Mouse (Mus musculus): ENCODE results near the gene Klc2. TPM values are rescaled to one million over a fixed set of nuclear protein-coding genes. Genes with fewer than 3 reads are reported as not detected.

Klc2 gene
- 18.9 and 19.8 TPM in 2 replicates for polyA plus RNA-seq (2014; fragmentation: Nextera tagmentation; extraction: Ambion mirVana)

GRCm38 (mm10) chr19:5118384-5118698 lies at the start of gene Klc2:
Klc2 (minus strand) TSS chr19:5118560.
- under 1% methylated on average over 18 of the region's 18 CpGs for WGBS
- Histone ChIP-seq H3K36me3 (replicated peaks; ENCODE audit: control insufficient read depth, insufficient read depth, low read depth, low read length) (peaks cover 2% of the 10 kb centered on the region; the same call in 1 of the 2 replicates), H3K9me3 (replicated peaks; ENCODE audit: control insufficient read depth, low read length) (no peaks in the 10 kb centered on the region), H3K27me3 (ENCODE audit: control insufficient read depth, insufficient read depth, low read length) (no peaks in the 10 kb centered on the region), H3K27ac (replicated peaks; ENCODE audit: low read depth, low read length) (peak within 1 kb of the TSS; percentile 72), H3K4me1 (ENCODE audit: control insufficient read depth, insufficient read depth, low read length) (no peaks in the 10 kb centered on the region), H3K9ac (replicated peaks; ENCODE audit: low read length) (peak within 1 kb of the TSS; percentile 80), H3K4me2 (ENCODE audit: low read depth, low read length) (peak within 1 kb of the TSS; percentile 89), H3K4me3 (ENCODE audit: low read depth, low read length) (peak within 1 kb of the TSS; percentile 74)
- DNase-seq (ENCODE audit: low spot score) (no peak), ATAC-seq (replicated peaks; ENCODE audit: insufficient number of reproducible peaks, low FRiP score, low TSS enrichment, low read depth) (peak; percentile 88)

GRCm38 (mm10) chr19:5167477-5167876 lies 49.1 kb upstream of the Klc2 start:
- ATAC-seq (replicated peaks; ENCODE audit: insufficient number of reproducible peaks, low FRiP score, low TSS enrichment, low read depth): no peak
- no peaks in the 10 kb centered on the region for H3K4me1 ChIP-seq (ENCODE audit: control insufficient read depth, insufficient read depth, low read length)
- no peak overlapping the region for H3K9ac ChIP-seq (replicated peaks; ENCODE audit: low read length)
- H3K27me3 ChIP-seq (ENCODE audit: control insufficient read depth, insufficient read depth, low read length): no peaks in the 10 kb centered on the region
- H3K4me3 ChIP-seq (ENCODE audit: low read depth, low read length): no peak overlapping the region
- WGBS: 90% methylated on average over 4 of the region's 4 CpGs
- no peak overlapping the region for H3K4me2 ChIP-seq (ENCODE audit: low read depth, low read length)
- no peak overlapping the region for H3K27ac ChIP-seq (replicated peaks; ENCODE audit: low read depth, low read length)
- DNase-seq (ENCODE audit: low spot score): no peak
- H3K9me3 ChIP-seq (replicated peaks; ENCODE audit: control insufficient read depth, low read length): no peaks in the 10 kb centered on the region
- H3K36me3 ChIP-seq (replicated peaks; ENCODE audit: control insufficient read depth, insufficient read depth, low read depth, low read length): no peaks in the 10 kb centered on the region

DNA sequence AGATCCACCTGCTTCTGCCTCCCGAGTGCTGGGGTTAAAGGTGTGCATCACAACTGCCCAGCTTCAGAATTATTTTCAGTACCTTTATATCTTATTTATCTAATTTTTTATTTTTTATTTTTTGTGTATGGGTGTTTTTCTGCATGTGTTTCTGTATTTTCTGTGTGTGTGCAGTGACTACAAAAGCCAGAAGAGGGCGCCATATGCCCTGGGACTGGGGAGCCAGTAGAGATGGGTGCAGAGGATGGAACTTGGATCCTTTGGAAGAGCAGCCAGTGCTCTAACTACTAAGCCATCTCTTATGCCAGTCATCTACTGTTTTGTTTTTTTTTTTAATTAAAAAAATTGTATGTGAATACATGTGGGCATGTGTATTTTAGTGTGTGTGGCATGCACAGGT lies 46.0 kb upstream of the Klc2 start:
- WGBS: 58% methylated on average over 2 of the region's 2 CpGs
- DNase-seq (ENCODE audit: low spot score): peak; percentile 22
- Histone ChIP-seq H3K27ac (replicated peaks; ENCODE audit: low read depth, low read length) (no peak overlapping the region), H3K4me3 (ENCODE audit: low read depth, low read length) (no peak overlapping the region), H3K27me3 (ENCODE audit: control insufficient read depth, insufficient read depth, low read length) (no peaks in the 10 kb centered on the region), H3K9ac (replicated peaks; ENCODE audit: low read length) (no peak overlapping the region), H3K9me3 (replicated peaks; ENCODE audit: control insufficient read depth, low read length) (no peaks in the 10 kb centered on the region), H3K4me2 (ENCODE audit: low read depth, low read length) (no peak overlapping the region), H3K36me3 (replicated peaks; ENCODE audit: control insufficient read depth, insufficient read depth, low read depth, low read length) (no peaks in the 10 kb centered on the region), H3K4me1 (ENCODE audit: control insufficient read depth, insufficient read depth, low read length) (no peaks in the 10 kb centered on the region)
- no peak for ATAC-seq (replicated peaks; ENCODE audit: insufficient number of reproducible peaks, low FRiP score, low TSS enrichment, low read depth)

- WGBS: 92% methylated on average over 3 of the region's 3 CpGs
- Histone ChIP-seq H3K9me3 (replicated peaks; ENCODE audit: control insufficient read depth, low read length) (no peaks in the 10 kb centered on the region), H3K4me1 (ENCODE audit: control insufficient read depth, insufficient read depth, low read length) (no peaks in the 10 kb centered on the region), H3K4me3 (ENCODE audit: low read depth, low read length) (no peak overlapping the region), H3K36me3 (replicated peaks; ENCODE audit: control insufficient read depth, insufficient read depth, low read depth, low read length) (no peaks in the 10 kb centered on the region), H3K27me3 (ENCODE audit: control insufficient read depth, insufficient read depth, low read length) (no peaks in the 10 kb centered on the region), H3K27ac (replicated peaks; ENCODE audit: low read depth, low read length) (no peak overlapping the region), H3K9ac (replicated peaks; ENCODE audit: low read length) (no peak overlapping the region), H3K4me2 (ENCODE audit: low read depth, low read length) (no peak overlapping the region)
- DNase-seq (ENCODE audit: low spot score) (no peak), ATAC-seq (replicated peaks; ENCODE audit: insufficient number of reproducible peaks, low FRiP score, low TSS enrichment, low read depth) (no peak)
Observed at GRCm38 (mm10) chr19:5161913-5162312, 43.6 kb upstream of the Klc2 start.

GRCm38 (mm10) chr19:5152261-5152660 lies 33.9 kb upstream of the Klc2 start:
- Histone ChIP-seq H3K9ac (replicated peaks; ENCODE audit: low read length) (no peak overlapping the region), H3K36me3 (replicated peaks; ENCODE audit: control insufficient read depth, insufficient read depth, low read depth, low read length) (no peaks in the 10 kb centered on the region; the same call in 1 of the 2 replicates), H3K4me2 (ENCODE audit: low read depth, low read length) (no peak overlapping the region), H3K27me3 (ENCODE audit: control insufficient read depth, insufficient read depth, low read length) (no peaks in the 10 kb centered on the region), H3K27ac (replicated peaks; ENCODE audit: low read depth, low read length) (no peak overlapping the region), H3K4me1 (ENCODE audit: control insufficient read depth, insufficient read depth, low read length) (no peaks in the 10 kb centered on the region), H3K9me3 (replicated peaks; ENCODE audit: control insufficient read depth, low read length) (no peaks in the 10 kb centered on the region), H3K4me3 (ENCODE audit: low read depth, low read length) (no peak overlapping the region)
- 90% methylated on average over 6 of the region's 6 CpGs for WGBS
- no peak for DNase-seq (ENCODE audit: low spot score)
- no peak for ATAC-seq (replicated peaks; ENCODE audit: insufficient number of reproducible peaks, low FRiP score, low TSS enrichment, low read depth)

GRCm38 (mm10) chr19:5151741-5152140 lies 33.4 kb upstream of the Klc2 start:
- Histone ChIP-seq H3K9me3 (replicated peaks; ENCODE audit: control insufficient read depth, low read length) (no peaks in the 10 kb centered on the region), H3K27me3 (ENCODE audit: control insufficient read depth, insufficient read depth, low read length) (no peaks in the 10 kb centered on the region), H3K36me3 (replicated peaks; ENCODE audit: control insufficient read depth, insufficient read depth, low read depth, low read length) (no peaks in the 10 kb centered on the region; the same call in 1 of the 2 replicates), H3K4me3 (ENCODE audit: low read depth, low read length) (no peak overlapping the region), H3K4me2 (ENCODE audit: low read depth, low read length) (no peak overlapping the region), H3K4me1 (ENCODE audit: control insufficient read depth, insufficient read depth, low read length) (no peaks in the 10 kb centered on the region), H3K27ac (replicated peaks; ENCODE audit: low read depth, low read length) (no peak overlapping the region), H3K9ac (replicated peaks; ENCODE audit: low read length) (no peak overlapping the region)
- no peak for ATAC-seq (replicated peaks; ENCODE audit: insufficient number of reproducible peaks, low FRiP score, low TSS enrichment, low read depth)
- WGBS: 79% methylated on average over 5 of the region's 5 CpGs
- no peak for DNase-seq (ENCODE audit: low spot score)

- DNase-seq (ENCODE audit: low spot score): peak; percentile 76
- no peak overlapping the region for H3K9ac ChIP-seq (replicated peaks; ENCODE audit: low read length)
- H3K36me3 ChIP-seq (replicated peaks; ENCODE audit: control insufficient read depth, insufficient read depth, low read depth, low read length): no peaks in the 10 kb centered on the region; the same call in 1 of the 2 replicates
- ATAC-seq (replicated peaks; ENCODE audit: insufficient number of reproducible peaks, low FRiP score, low TSS enrichment, low read depth): no peak
- H3K27ac ChIP-seq (replicated peaks; ENCODE audit: low read depth, low read length): no peak overlapping the region
- no peak overlapping the region for H3K4me2 ChIP-seq (ENCODE audit: low read depth, low read length)
- H3K9me3 ChIP-seq (replicated peaks; ENCODE audit: control insufficient read depth, low read length): no peaks in the 10 kb centered on the region
- H3K4me1 ChIP-seq (ENCODE audit: control insufficient read depth, insufficient read depth, low read length): no peaks in the 10 kb centered on the region
- no peaks in the 10 kb centered on the region for H3K27me3 ChIP-seq (ENCODE audit: control insufficient read depth, insufficient read depth, low read length)
- WGBS: 39% methylated on average over 3 of the region's 3 CpGs
- no peak overlapping the region for H3K4me3 ChIP-seq (ENCODE audit: low read depth, low read length)
Observed at GRCm38 (mm10) chr19:5151331-5151730, 33.0 kb upstream of the Klc2 start.

DNA sequence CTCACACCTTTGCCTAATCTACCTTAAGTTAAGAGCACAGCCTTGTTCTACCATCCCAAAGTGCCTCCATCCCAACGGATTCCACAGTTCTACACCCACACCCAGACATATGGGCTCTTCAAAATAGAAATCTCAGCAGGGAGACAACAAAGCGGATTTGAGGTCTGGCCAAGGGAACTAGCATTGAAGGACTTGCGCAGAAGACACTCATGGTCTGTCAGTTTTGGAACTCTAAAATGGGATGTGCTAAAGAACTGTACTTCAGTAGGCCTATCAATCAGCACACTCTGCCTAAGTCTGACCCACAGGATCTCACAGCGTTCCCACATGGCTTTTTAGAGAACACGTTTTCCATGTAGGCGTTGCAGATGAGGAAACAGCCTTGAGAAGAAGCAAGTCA lies 32.0 kb upstream of the Klc2 start:
- Histone ChIP-seq H3K4me1 (ENCODE audit: control insufficient read depth, insufficient read depth, low read length) (no peaks in the 10 kb centered on the region), H3K9me3 (replicated peaks; ENCODE audit: control insufficient read depth, low read length) (no peaks in the 10 kb centered on the region), H3K9ac (replicated peaks; ENCODE audit: low read length) (no peak overlapping the region), H3K4me3 (ENCODE audit: low read depth, low read length) (no peak overlapping the region), H3K27me3 (ENCODE audit: control insufficient read depth, insufficient read depth, low read length) (no peaks in the 10 kb centered on the region), H3K27ac (replicated peaks; ENCODE audit: low read depth, low read length) (no peak overlapping the region), H3K36me3 (replicated peaks; ENCODE audit: control insufficient read depth, insufficient read depth, low read depth, low read length) (no peaks in the 10 kb centered on the region; the same call in 1 of the 2 replicates), H3K4me2 (ENCODE audit: low read depth, low read length) (no peak overlapping the region)
- DNase-seq (ENCODE audit: low spot score) (no peak), ATAC-seq (replicated peaks; ENCODE audit: insufficient number of reproducible peaks, low FRiP score, low TSS enrichment, low read depth) (no peak)
- WGBS: 92% methylated on average over 6 of the region's 6 CpGs

Measured in embryonic facial prominence, embryonic 11.5 days (tissue).